Mouse (Mus musculus) inflammation-experienced regulatory T-cells, adult 6 months (primary cell): ENCODE data around the gene Adamtsl2. TPM values are rescaled to one million over a fixed set of nuclear protein-coding genes. Genes with fewer than 3 reads are reported as not detected.

Source experiments
- ATAC-seq: one replicate; pipeline ENCODE4 v1.8.0; 2017
- polyA plus RNA-seq, 3 experiments: library from polyadenylated mRNA; unstranded; fragments of 100-300 nt; shearing (Covaris generic); gene quantifications; one replicate each; pipeline ENCODE4 v1.2.1; 2017

The Adamtsl2 gene
- polyA plus RNA-seq, 3 experiments from 2014 or later: not detected

- ATAC-seq: peak; percentile 90
Measured at GRCm38 (mm10) chr2:27121626-27122355, 42.6 kb downstream of the Adamtsl2 start.

DNA sequence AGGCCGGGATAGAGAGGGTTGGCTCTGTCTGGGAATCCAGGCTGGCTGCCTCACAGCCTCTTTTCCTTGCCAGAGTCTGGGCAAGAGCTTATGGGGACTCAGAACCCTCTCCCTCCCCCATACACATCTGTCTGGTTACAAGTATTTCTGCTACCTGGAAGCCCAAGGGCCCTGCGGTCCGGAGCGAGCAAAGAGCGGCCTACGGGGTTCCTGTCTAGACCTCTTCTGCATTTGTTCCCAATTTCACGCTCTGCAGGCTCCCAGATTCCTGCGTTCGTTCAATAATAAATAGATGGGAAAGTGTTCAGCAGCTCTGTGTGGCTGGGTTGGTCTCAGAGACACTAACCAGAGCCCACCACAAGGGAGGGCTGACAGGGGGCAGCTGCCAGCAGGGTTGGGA lies 43.4 kb downstream of the Adamtsl2 start:
- no peak for ATAC-seq

DNA sequence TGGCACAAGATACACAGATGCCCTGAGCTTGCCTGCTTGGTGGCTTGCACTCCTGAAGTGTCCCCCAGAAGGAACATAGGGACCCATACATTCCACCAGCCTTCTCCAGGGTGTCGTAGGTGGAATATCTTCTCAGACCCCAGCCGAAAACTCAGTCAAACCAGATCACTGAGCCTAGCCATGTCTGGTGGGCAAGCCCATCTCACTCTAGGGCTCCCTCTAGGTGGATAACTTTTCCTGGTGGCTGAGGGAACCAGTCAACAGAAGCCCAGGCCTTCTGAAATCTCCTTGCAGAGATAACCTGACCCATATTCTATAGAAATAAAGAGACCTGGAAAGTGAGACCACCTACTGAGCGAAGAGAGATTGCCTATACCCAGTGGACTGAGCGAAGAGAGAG lies 43.9 kb downstream of the Adamtsl2 start:
- ATAC-seq: no peak

GRCm38 (mm10) chr2:27125979-27126378 lies 46.8 kb downstream of the Adamtsl2 start:
- ATAC-seq: peak; percentile 54

- ATAC-seq: no peak
Measured at GRCm38 (mm10) chr2:27126496-27126895, 47.3 kb downstream of the Adamtsl2 start.

DNA sequence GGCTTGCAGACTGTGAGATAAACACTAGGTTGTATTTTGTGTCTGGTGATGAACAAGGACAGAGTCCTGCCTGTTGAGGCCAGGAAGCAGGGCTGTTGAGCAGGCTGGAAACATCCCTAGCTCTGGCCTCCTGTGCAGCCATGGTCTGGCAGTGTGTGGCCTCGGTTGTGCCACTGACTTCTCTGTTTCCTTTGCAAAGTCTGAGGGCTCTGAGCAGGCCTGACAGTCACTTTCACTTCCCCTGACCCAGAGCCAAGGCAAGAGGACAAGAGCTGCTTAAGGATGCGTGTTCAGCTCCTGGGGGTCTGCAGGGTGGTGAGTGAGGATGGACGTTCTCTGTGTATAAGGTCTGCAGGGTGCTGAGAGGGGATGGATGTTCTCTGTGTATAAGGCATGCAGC lies 49.8 kb downstream of the Adamtsl2 start:
- no peak for ATAC-seq

DNA sequence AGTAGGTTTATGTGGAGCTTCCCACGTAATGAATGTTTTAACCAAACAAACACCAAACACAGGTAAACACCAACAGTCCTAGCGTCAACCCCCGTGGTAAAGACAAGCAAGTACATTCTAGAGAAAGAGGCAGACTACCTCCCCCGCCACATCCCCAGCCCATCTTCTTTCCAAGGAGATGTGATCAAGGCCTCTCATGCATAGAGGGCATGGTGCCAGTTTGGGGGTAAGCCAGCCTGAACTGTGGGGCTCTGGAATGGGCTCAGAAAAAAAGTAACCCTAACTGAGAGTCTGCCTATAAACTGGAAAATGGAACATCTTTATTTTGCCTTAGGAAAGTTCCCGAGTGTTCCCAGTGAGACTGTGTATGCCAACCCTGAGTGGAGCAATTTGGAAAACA lies 56.8 kb downstream of the Adamtsl2 start:
- no peak for ATAC-seq

GRCm38 (mm10) chr2:27136336-27136735 lies 57.2 kb downstream of the Adamtsl2 start:
- ATAC-seq: no peak

- no peak for ATAC-seq
Measured at GRCm38 (mm10) chr2:27136789-27137188, 57.6 kb downstream of the Adamtsl2 start.

- no peak for ATAC-seq
Measured at GRCm38 (mm10) chr2:27138356-27138755, 59.2 kb downstream of the Adamtsl2 start.

GRCm38 (mm10) chr2:27141950-27142693 lies 62.9 kb downstream of the Adamtsl2 start, which contains the start of gene Fam163b:
TSS of gene Fam163b (minus strand) at chr2:27142491.
- no peak for ATAC-seq

- ATAC-seq: no peak
Measured at GRCm38 (mm10) chr2:27144957-27145356, 65.8 kb downstream of the Adamtsl2 start.

DNA sequence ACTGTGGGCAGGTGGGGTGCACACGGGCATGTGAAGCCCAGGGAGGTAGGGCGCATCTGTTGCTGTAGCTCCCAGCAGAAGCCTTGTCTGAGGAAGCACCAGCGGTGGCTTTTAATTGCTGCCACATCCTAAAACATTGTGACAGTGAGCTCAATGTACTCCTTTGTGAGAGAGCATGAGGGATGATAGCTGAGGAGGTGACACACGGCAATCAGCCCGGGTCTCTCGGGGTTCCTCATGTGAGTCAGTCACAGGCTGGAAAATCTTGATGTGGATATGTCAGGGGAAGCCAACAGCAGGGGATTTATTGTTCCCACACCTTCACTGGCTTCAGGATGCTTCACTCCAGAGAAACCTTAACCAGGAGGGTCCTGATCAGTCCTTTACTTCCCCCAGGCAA lies 67.7 kb downstream of the Adamtsl2 start:
- ATAC-seq: no peak

DNA sequence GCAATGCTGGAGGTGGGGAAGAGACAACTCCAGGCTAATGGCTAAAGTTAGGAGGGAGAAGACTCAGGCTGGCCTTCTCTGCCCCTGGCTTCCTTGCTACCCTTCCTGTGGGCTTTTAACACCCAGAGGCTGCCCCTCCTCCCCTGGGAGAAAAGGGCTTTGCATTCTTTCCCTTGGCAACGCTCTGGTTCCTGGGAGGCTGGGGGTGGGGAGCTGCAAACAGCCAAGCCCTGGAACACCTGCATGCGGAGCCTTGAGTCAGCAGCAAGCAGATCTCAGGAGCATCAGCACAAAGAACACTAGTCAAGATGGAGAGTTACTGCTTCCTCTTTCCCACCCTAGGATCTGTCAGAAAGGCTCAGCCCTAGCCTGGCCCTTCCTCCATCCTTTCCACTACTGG lies 70.3 kb downstream of the Adamtsl2 start:
- no peak for ATAC-seq

- ATAC-seq: no peak
Measured at GRCm38 (mm10) chr2:27154466-27155185, 75.4 kb downstream of the Adamtsl2 start.

GRCm38 (mm10) chr2:27156596-27156995 lies 77.4 kb downstream of the Adamtsl2 start:
- ATAC-seq: no peak

Other genes starting within 250 kb of the Adamtsl2 start
- not detected for gene Abo, start 214.4 kb upstream of the Adamtsl2 start, polyA plus RNA-seq
- gene Surf6, start 176.5 kb upstream of the Adamtsl2 start, polyA plus RNA-seq: 10 to 100 TPM; 23.0 to 39.2 (median 33.5) TPM
- 10 to 100 TPM; 10.2 to 16.7 (median 11.1) TPM for gene Med22, start 168.7 kb upstream of the Adamtsl2 start, polyA plus RNA-seq
- gene Rpl7a, start 168.6 kb upstream of the Adamtsl2 start, polyA plus RNA-seq: 1,000 to 10,000 TPM in 1 of 3 experiments, 100 to 1,000 TPM in 2; 540 to 1,152 (median 653) TPM
- 10 to 100 TPM; 31.8 to 57.2 (median 52.2) TPM for gene Surf2, start 163.0 kb upstream of the Adamtsl2 start, polyA plus RNA-seq
- gene Surf1, start 162.8 kb upstream of the Adamtsl2 start, polyA plus RNA-seq: 100 to 1,000 TPM; 110 to 139 (median 122) TPM
- 100 to 1,000 TPM in 1 of 3 experiments, 10 to 100 TPM in 2; 80.1 to 102 (median 86.7) TPM for gene Surf4, start 145.5 kb upstream of the Adamtsl2 start, polyA plus RNA-seq
- under 1 TPM; 0.16 to 0.36 (median 0.34) TPM for gene Stkld1, start 145.3 kb upstream of the Adamtsl2 start, polyA plus RNA-seq
- 10 to 100 TPM; 45.9 to 63.8 (median 58.7) TPM for gene Rexo4, start 115.0 kb upstream of the Adamtsl2 start, polyA plus RNA-seq
- gene Adamts13, start 106.0 kb upstream of the Adamtsl2 start, polyA plus RNA-seq: not detected
- gene Cacfd1, start 69.5 kb upstream of the Adamtsl2 start, polyA plus RNA-seq: 10 to 100 TPM; 12.9 to 19.5 (median 17.3) TPM
- gene Slc2a6, start 51.4 kb upstream of the Adamtsl2 start, polyA plus RNA-seq: 1 to 10 TPM; 3.2 to 6.0 (median 3.5) TPM
- gene Mymk, start 7.2 kb upstream of the Adamtsl2 start, polyA plus RNA-seq: not detected
- gene Fam163b, start 63.1 kb downstream of the Adamtsl2 start, polyA plus RNA-seq: not detected
- under 1 TPM in 1 of 3 experiments, not detected in 2; 0.22 TPM for gene Dbh, start 85.9 kb downstream of the Adamtsl2 start, polyA plus RNA-seq
- 1 to 10 TPM in 2 of 3 experiments, not detected in 1; 6.3 to 7.3 TPM for gene Sardh, start 169.0 kb downstream of the Adamtsl2 start, polyA plus RNA-seq